In genomic region chr14:54426003-54426688, GRCm38 (mm10) we compare ENCODE assay signal across 8 mouse cellular contexts. TPM values are rescaled to one million over a fixed set of nuclear protein-coding genes. Genes with fewer than 3 reads are reported as not detected.
DNase-seq lines count a peak whose midpoint lies in the region; ATAC-seq and TF ChIP-seq lines count a peak whose summit lies in the region.

No protein-coding gene starts in this region.

- peak overlapping the region; percentile 61 for H3K4me2 ChIP-seq in intestine, embryonic 14.5 days (ENCODE audit: low read length)
- peak overlapping the region; percentile 71 for H3K4me2 ChIP-seq in myocyte (ENCODE audit: low read depth)

- peak overlapping the region; percentile 91 for H3K4me3 ChIP-seq in layer of hippocampus, adult 2 months
- peak overlapping the region; percentile 93 for H3K4me3 ChIP-seq in embryonic facial prominence, embryonic 10.5 days
- peak overlapping the region; percentile 61 for H3K4me3 ChIP-seq in intestine, embryonic 14.5 days (ENCODE audit: low read depth, low read length)
- peak overlapping the region; percentile 94 for H3K4me3 ChIP-seq in myocyte

- no peaks in the 10 kb centered on the region for H3K9me3 ChIP-seq in embryonic facial prominence, embryonic 10.5 days
- no peaks in the 10 kb centered on the region for H3K9me3 ChIP-seq in intestine, embryonic 14.5 days (ENCODE audit: control insufficient read depth, low read length)

- peak overlapping the region; percentile 87 for H3K27ac ChIP-seq in layer of hippocampus, adult 2 months
- H3K27ac ChIP-seq in embryonic facial prominence, embryonic 10.5 days (replicated peaks) = peak overlapping the region; percentile 94
- H3K27ac ChIP-seq in intestine, embryonic 14.5 days (ENCODE audit: low read depth) = peak overlapping the region; percentile 82

- H3K27me3 ChIP-seq in embryonic facial prominence, embryonic 10.5 days (replicated peaks; ENCODE audit: low read depth, poor library complexity, severe bottlenecking) = peaks cover 11% of the 10 kb centered on the region; the same call in 1 of the 2 replicates
- H3K27me3 ChIP-seq in intestine, embryonic 14.5 days (replicated peaks; ENCODE audit: control insufficient read depth, insufficient read depth, low read length) = no peaks in the 10 kb centered on the region
- no peaks in the 10 kb centered on the region for H3K27me3 ChIP-seq in myocyte (ENCODE audit: control insufficient read depth, insufficient read depth, insufficient read length)

- peaks cover 33% of the 10 kb centered on the region for H3K4me1 ChIP-seq in embryonic facial prominence, embryonic 10.5 days
- peaks cover 27% of the 10 kb centered on the region for H3K4me1 ChIP-seq in intestine, embryonic 14.5 days (replicated peaks; ENCODE audit: control insufficient read depth, insufficient read depth, low read length)

- H3ac ChIP-seq in myocyte (ENCODE audit: control insufficient read depth, insufficient read length) = peak overlapping the region; percentile 75

- peaks cover 18% of the 10 kb centered on the region for H3K36me3 ChIP-seq in embryonic facial prominence, embryonic 10.5 days (replicated peaks)
- H3K36me3 ChIP-seq in intestine, embryonic 14.5 days (ENCODE audit: control insufficient read depth, insufficient read depth, low read length) = peaks cover 15% of the 10 kb centered on the region; the same call in 1 of the 2 replicates
- H3K36me3 ChIP-seq in myocyte (ENCODE audit: control insufficient read depth, insufficient read depth) = no peaks in the 10 kb centered on the region

- no peak for TF ChIP-seq CTCF in layer of hippocampus, adult 2 months (conservative IDR thresholded peaks at IDR 0.05)

- peak overlapping the region; percentile 65 for H3K9ac ChIP-seq in intestine, embryonic 14.5 days (ENCODE audit: low read length)

- WGBS in embryonic facial prominence, embryonic 10.5 days = 34% methylated on average over 14 of the region's 14 CpGs
- WGBS in intestine, embryonic 14.5 days = 35% methylated on average over 14 of the region's 14 CpGs

- ATAC-seq in intestine, embryonic 14.5 days (replicated peaks; ENCODE audit: low FRiP score, low TSS enrichment, low read depth) = no peak

- peaks cover 21% of the 10 kb centered on the region for H3K79me2 ChIP-seq in myocyte (ENCODE audit: control insufficient read depth, insufficient read depth)

- TF ChIP-seq POLR2A in myocyte (IDR thresholded peaks at IDR 0.05; ENCODE audit: insufficient read length, low read depth) = no peak

- DNase-seq in layer of hippocampus, adult 2 months (ENCODE audit: low spot score in 2 of 2) = no peak
- DNase-seq in layer of hippocampus, adult 9-11 months = no peak
- DNase-seq in embryonic facial prominence, embryonic 10.5 days (ENCODE audit: low spot score) = no peak
- DNase-seq in intestine, embryonic 14.5 days (ENCODE audit: low spot score) = no peak
- DNase-seq in adrenal gland, adult 2 months = no peak
- DNase-seq in cerebellum, adult 11-12 months = no peak
- no peak for DNase-seq in right cerebral cortex, postnatal 25 days

TF ChIP-seq in myocyte, 11 proteins besides CTCF, POLR2A, EP300 and RAD21:
- TF ChIP-seq POLR2AphosphoS2 (IDR thresholded peaks at IDR 0.05; ENCODE audit: insufficient read length, low read depth) = no peak
- no peak for TF ChIP-seq CEBPB (IDR thresholded peaks at IDR 0.05; ENCODE audit: insufficient read depth, poor library complexity, severe bottlenecking)
- no peak for TF ChIP-seq USF1 (IDR thresholded peaks at IDR 0.05; ENCODE audit: low read depth)
- no peak for TF ChIP-seq MYOD1 (IDR thresholded peaks at IDR 0.05; ENCODE audit: control insufficient read depth in 1 of 3, insufficient read length in 2 of 3, low read depth in 2 of 3)
- no peak for TF ChIP-seq TCF3 (IDR thresholded peaks at IDR 0.05; ENCODE audit: insufficient read length, low read depth)
- TF ChIP-seq SRF (IDR thresholded peaks at IDR 0.05; ENCODE audit: control insufficient read depth, insufficient read length, low read depth) = no peak
- no peak for TF ChIP-seq REST (IDR thresholded peaks at IDR 0.05; ENCODE audit: insufficient read depth, insufficient read length)

RNA-seq across cellular contexts. Expression of gene Mrpl52, which starts 0.6 kb away (rescaled TPM):
- 100 to 1,000 TPM in 1 of 2 experiments, 10 to 100 TPM in 1; 99.8 to 101 TPM for total RNA-seq in layer of hippocampus, adult 2 months (2021)
- polyA plus RNA-seq in embryonic facial prominence, embryonic 10.5 days (2016; fragmentation: Nextera tagmentation; extraction: Ambion mirVana) = 201 and 207 TPM in 2 replicates
- polyA plus RNA-seq in intestine, embryonic 14.5 days (2014; fragmentation: Nextera tagmentation; extraction: Ambion mirVana) = 316 and 324 TPM in 2 replicates
- 483 TPM for polyA plus RNA-seq in myocyte (2012; fragmentation: generic; extraction: Trizol)
- total RNA-seq in adrenal gland, adult 2 months (2021) = 100 to 1,000 TPM; 162 to 202 TPM
- 2,091 and 3,081 TPM in 2 replicates for polyA plus RNA-seq in adrenal gland, adult 2 months (2012; rRNA removed)

RNA-seq across cellular contexts. Expression of gene Mmp14, which starts 5.3 kb away (rescaled TPM):
- 10 to 100 TPM; 16.1 to 18.4 TPM for total RNA-seq in layer of hippocampus, adult 2 months (2021)
- polyA plus RNA-seq in embryonic facial prominence, embryonic 10.5 days (2016; fragmentation: Nextera tagmentation; extraction: Ambion mirVana) = 62.7 and 69.5 TPM in 2 replicates
- polyA plus RNA-seq in intestine, embryonic 14.5 days (2014; fragmentation: Nextera tagmentation; extraction: Ambion mirVana) = 129 and 133 TPM in 2 replicates
- 108 TPM for polyA plus RNA-seq in myocyte (2012; fragmentation: generic; extraction: Trizol)
- 10 to 100 TPM; 36.2 to 39.9 TPM for total RNA-seq in adrenal gland, adult 2 months (2021)
- polyA plus RNA-seq in adrenal gland, adult 2 months (2012; rRNA removed) = 173 and 192 TPM in 2 replicates

RNA-seq across cellular contexts. Expression of gene Slc7a7, which starts 8.6 kb away (rescaled TPM):
- 1 to 10 TPM; 1.4 to 2.0 TPM for total RNA-seq in layer of hippocampus, adult 2 months (2021)
- polyA plus RNA-seq in embryonic facial prominence, embryonic 10.5 days (2016; fragmentation: Nextera tagmentation; extraction: Ambion mirVana) = 3.6 and 4.2 TPM in 2 replicates
- 19.3 and 21.5 TPM in 2 replicates for polyA plus RNA-seq in intestine, embryonic 14.5 days (2014; fragmentation: Nextera tagmentation; extraction: Ambion mirVana)
- 6.8 TPM for polyA plus RNA-seq in myocyte (2012; fragmentation: generic; extraction: Trizol)
- total RNA-seq in adrenal gland, adult 2 months (2021) = 1 to 10 TPM; 2.8 to 3.9 TPM
- 3.7 and 4.2 TPM in 2 replicates for polyA plus RNA-seq in adrenal gland, adult 2 months (2012; rRNA removed)

RNA-seq across cellular contexts. Expression of gene Lrp10, which starts 37.8 kb away (rescaled TPM):
- total RNA-seq in layer of hippocampus, adult 2 months (2021) = 10 to 100 TPM; 28.5 to 30.3 TPM
- 23.2 and 23.4 TPM in 2 replicates for polyA plus RNA-seq in embryonic facial prominence, embryonic 10.5 days (2016; fragmentation: Nextera tagmentation; extraction: Ambion mirVana)
- polyA plus RNA-seq in intestine, embryonic 14.5 days (2014; fragmentation: Nextera tagmentation; extraction: Ambion mirVana) = 43.7 and 50.7 TPM in 2 replicates
- polyA plus RNA-seq in myocyte (2012; fragmentation: generic; extraction: Trizol) = 81.8 TPM
- total RNA-seq in adrenal gland, adult 2 months (2021) = 100 to 1,000 TPM; 116 to 139 TPM
- polyA plus RNA-seq in adrenal gland, adult 2 months (2012; rRNA removed) = 262 and 276 TPM in 2 replicates

RNA-seq across cellular contexts. Expression of gene Rem2, which starts 49.8 kb away (rescaled TPM):
- 10 to 100 TPM; 23.9 to 24.0 TPM for total RNA-seq in layer of hippocampus, adult 2 months (2021)
- polyA plus RNA-seq in embryonic facial prominence, embryonic 10.5 days (2016; fragmentation: Nextera tagmentation; extraction: Ambion mirVana) = 9.1 and 9.9 TPM in 2 replicates
- polyA plus RNA-seq in intestine, embryonic 14.5 days (2014; fragmentation: Nextera tagmentation; extraction: Ambion mirVana) = 2.9 and 3.7 TPM in 2 replicates
- 0.20 TPM for polyA plus RNA-seq in myocyte (2012; fragmentation: generic; extraction: Trizol)
- total RNA-seq in adrenal gland, adult 2 months (2021) = under 1 TPM; 0.29 to 0.45 TPM
- 0.40 and 0.49 TPM in 2 replicates for polyA plus RNA-seq in adrenal gland, adult 2 months (2012; rRNA removed)
